Mouse (Mus musculus) midbrain, embryonic 11.5 days (tissue): ENCODE measurements around the gene Kcna7. TPM values are rescaled to one million over a fixed set of nuclear protein-coding genes. Genes with fewer than 3 reads are reported as not detected.

ENCODE experiments used
- ATAC-seq: fragments of 200-750 bp; cut with Nextera tagmentation; 2 replicates; pipeline ENCODE4 v1.8.0; 2017; ENCODE audit warnings: moderate TSS enrichment, moderate library complexity; ENCODE audit not compliant: low FRiP score
- DNase-seq: peaks from one replicate; pipeline ENCODE4 v3.0.0; 2015; ENCODE audit warnings: low spot score; ENCODE audit errors: missing footprints
- H3K27ac ChIP-seq: fragments of 300-500 bp; sonication (generic); 2 replicates; pipeline ENCODE4 v1.5.1; 2014; ENCODE audit warnings: low read depth, low read length
- H3K27me3 ChIP-seq: fragments of 300-500 bp; sonication (generic); 2 replicates; pipeline ENCODE4 v1.6.1; 2014; ENCODE audit warnings: mild to moderate bottlenecking, low read length, moderate library complexity, mixed read lengths; ENCODE audit not compliant: control insufficient read depth, insufficient read depth
- H3K36me3 ChIP-seq: fragments of 300-500 bp; sonication (generic); 2 replicates; pipeline ENCODE4 v1.6.1; 2014; ENCODE audit warnings: mild to moderate bottlenecking, low read length, moderate library complexity, mixed read lengths; ENCODE audit not compliant: control insufficient read depth, insufficient read depth
- H3K4me1 ChIP-seq: fragments of 300-500 bp; sonication (generic); 2 replicates; pipeline ENCODE4 v1.6.1; 2014; ENCODE audit warnings: low read length; ENCODE audit not compliant: control insufficient read depth, insufficient read depth
- H3K4me2 ChIP-seq: fragments of 300-500 bp; sonication (generic); 2 replicates; pipeline ENCODE4 v1.6.1; 2014; ENCODE audit warnings: mild to moderate bottlenecking, moderate library complexity
- H3K4me3 ChIP-seq: fragments of 300-500 bp; sonication (generic); 2 replicates; pipeline ENCODE4 v1.5.1; 2014; ENCODE audit warnings: low read depth, low read length
- H3K9ac ChIP-seq: fragments of 300-500 bp; sonication (generic); 2 replicates; pipeline ENCODE4 v1.6.1; 2014; ENCODE audit warnings: low read length
- H3K9me3 ChIP-seq: fragments of 300-500 bp; sonication (generic); 2 replicates; pipeline ENCODE4 v1.6.1; 2016; ENCODE audit warnings: low read length; ENCODE audit not compliant: control insufficient read depth
- WGBS: fragments of 180-500 bp; shearing (Covaris S2); extraction: QIAGEN DNeasy Blood & Tissue Kit; methylation state at CpG from one replicate; pipeline ENCODE4 v1.1.7; 2014; 5-methylcytosine and 5-hydroxymethylcytosine counted together
- polyA plus RNA-seq: library from polyadenylated mRNA; unstranded; fragments of >200 nt; fragmentation: Nextera tagmentation; extraction: Ambion mirVana; gene quantifications from 2 replicates; pipeline ENCODE4 v1.2.1, GENCODE M21; 2014

The Kcna7 gene
- polyA plus RNA-seq, 1 experiment from 2014 or later, result not detected

DNA sequence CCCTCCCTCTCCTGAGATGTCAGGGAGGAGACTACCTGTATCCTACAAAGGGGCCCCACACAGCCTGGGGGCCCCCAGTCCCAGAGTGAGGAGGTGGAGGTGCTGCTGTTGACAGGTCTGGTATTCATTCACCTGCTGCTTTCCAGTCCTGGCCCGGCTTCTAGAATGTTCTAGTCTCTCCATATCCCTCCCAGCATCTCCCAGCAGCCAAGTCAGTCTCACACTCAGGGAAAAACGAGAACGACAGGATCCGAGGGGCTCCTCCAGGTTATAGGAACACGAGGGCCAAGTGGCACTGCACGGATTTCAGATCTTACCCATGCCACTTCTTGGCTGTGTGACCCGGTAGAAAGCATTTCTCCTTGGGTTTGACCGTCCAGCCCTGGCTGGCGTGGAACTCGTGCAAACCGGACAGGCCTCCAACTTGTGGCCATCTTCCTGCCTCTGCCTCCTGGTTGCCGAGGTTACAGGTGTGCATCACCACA lies 9.3 kb downstream of the Kcna7 start:
- ATAC-seq (no peak), DNase-seq (peak; percentile 88)
- Histone ChIP-seq H3K4me1 (peaks cover 4% of the 10 kb centered on the region), H3K9me3 (no peaks in the 10 kb centered on the region), H3K27ac (no peak overlapping the region), H3K36me3 (no peaks in the 10 kb centered on the region), H3K4me3 (no peak overlapping the region), H3K27me3 (peaks cover 82% of the 10 kb centered on the region), H3K9ac (no peak overlapping the region), H3K4me2 (no peak overlapping the region)
- WGBS, result 40% methylated on average over 12 of the region's 12 CpGs

DNA sequence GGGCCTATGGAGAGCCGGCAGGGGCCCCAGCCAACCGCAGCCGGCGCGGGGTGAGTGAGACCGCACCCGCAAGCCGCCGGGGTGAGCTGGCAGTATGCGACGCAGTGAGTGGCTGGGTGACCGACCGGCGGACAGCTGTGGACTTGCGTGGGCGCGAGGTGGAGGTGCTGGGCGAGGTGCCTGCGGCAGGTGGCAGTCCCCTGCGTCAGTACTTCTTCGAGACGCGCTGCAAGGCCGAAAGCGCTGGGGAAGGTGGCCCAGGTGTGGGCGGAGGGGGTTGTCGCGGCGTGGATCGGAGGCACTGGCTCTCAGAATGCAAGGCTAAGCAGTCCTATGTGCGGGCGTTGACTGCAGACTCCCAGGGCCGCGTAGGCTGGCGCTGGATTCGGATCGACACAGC lies 10.2 kb downstream of the Kcna7 start:
- H3K36me3 ChIP-seq, result no peaks in the 10 kb centered on the region
- no peak overlapping the region for H3K9ac ChIP-seq
- 11% methylated on average over 37 of the region's 37 CpGs for WGBS
- H3K4me1 ChIP-seq, result peaks cover 4% of the 10 kb centered on the region
- H3K9me3 ChIP-seq, result no peaks in the 10 kb centered on the region
- H3K4me3 ChIP-seq, result no peak overlapping the region
- DNase-seq, result no peak
- H3K4me2 ChIP-seq, result no peak overlapping the region
- H3K27ac ChIP-seq, result no peak overlapping the region
- ATAC-seq, result no peak
- peaks cover 88% of the 10 kb centered on the region for H3K27me3 ChIP-seq

DNA sequence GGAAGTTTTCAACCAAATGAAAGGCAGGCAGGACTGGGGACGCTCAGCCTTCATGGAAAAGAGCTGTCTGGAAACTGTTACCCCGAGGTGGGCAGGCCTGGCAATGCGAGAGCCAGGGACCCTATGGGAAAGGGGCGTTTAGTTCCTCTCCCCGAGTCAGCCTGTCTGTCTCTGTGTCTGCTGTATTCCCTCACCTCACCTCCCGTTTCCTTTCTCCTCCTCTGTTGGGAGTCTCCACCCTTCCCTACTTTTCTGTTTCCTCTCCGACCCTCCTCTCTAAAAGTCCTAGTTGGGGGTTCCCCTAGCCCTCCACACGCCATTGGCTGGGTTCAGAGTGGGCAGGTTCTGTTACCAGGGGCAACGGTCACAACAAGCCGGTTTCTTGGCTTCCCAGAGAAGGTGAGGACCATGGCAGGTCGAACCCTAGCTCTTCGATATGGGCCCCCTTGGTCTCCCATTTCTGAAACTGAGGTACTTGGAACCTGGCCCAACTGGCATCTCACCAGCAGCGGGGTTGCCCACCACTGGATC lies 12.6 kb downstream of the Kcna7 start:
- 12% methylated on average over 13 of the region's 13 CpGs for whole genome bisulfite sequencing
- Histone ChIP-seq H3K27ac (no peak overlapping the region), H3K9ac (no peak overlapping the region), H3K4me1 (peaks cover 4% of the 10 kb centered on the region), H3K4me3 (no peak overlapping the region), H3K9me3 (no peaks in the 10 kb centered on the region), H3K36me3 (peaks cover 16% of the 10 kb centered on the region), H3K27me3 (peaks cover 73% of the 10 kb centered on the region), H3K4me2 (no peak overlapping the region)
- no peak for ATAC-seq
- DNase-seq, result peak; percentile 85

DNA sequence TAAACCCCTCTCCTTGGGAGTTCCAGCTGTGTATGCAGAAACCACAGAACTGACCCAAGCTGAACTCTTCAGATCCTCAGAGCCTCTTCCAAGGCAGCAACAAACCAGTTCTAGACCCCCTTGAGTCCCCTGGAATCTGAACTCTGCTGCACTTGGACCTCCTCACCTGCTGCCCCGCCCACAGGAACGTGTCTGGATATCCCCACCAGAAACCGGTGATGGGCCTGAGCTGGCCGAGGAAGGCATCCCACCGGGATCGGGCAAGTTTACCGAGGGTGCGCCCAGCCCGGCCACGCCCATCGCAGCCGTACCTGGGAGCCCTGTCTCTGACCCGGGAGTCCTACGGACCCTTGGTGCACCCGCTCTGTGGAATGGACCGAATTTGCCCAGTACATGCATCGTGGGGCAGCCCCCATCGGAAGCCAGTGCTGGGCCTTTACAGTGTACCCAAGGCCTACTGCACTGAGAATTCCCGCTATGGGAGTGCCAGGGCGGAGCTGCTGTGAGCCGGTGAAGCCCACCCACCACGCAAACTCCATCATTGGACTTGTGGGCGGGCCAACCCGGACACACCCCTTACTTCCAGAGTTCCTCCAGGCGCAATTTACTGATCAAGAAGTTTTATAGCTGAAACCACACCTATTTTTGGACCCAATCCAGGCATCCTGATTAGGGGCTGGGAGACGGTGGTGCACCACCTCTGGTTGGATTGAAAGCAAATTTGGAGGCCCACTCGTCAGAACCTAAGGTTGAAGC lies 14.6 kb downstream of the Kcna7 start:
- Histone ChIP-seq H3K4me2 (no peak overlapping the region), H3K4me3 (no peak overlapping the region), H3K9ac (no peak overlapping the region), H3K27me3 (peaks cover 53% of the 10 kb centered on the region), H3K4me1 (no peaks in the 10 kb centered on the region), H3K9me3 (no peaks in the 10 kb centered on the region), H3K27ac (no peak overlapping the region), H3K36me3 (peaks cover 29% of the 10 kb centered on the region)
- ATAC-seq (no peak), DNase-seq (peak; percentile 83)
- 13% methylated on average over 27 of the region's 27 CpGs for WGBS

DNA sequence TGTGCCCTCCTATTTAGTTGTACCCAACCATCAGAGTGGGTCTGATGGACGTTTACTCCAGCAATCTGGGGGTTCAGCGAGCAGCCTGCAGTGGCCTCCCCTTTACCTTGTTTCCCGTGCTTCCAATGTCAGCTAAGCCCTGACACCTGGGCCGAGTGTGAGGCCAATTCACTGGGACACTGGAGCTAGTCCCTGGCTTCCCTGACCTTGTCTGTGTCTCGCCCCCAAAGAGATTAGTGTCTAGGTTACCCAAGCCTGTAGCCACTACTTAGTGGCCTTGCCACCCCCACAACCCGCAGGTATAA lies 15.1 kb downstream of the Kcna7 start, which contains the start of gene Lhb:
TSS of gene Lhb (plus strand) at position 206 of the 305 bp plus-strand sequence.
- Histone ChIP-seq H3K4me2 (no peak within 1 kb of the TSS), H3K4me1 (no peaks in the 10 kb centered on the region), H3K36me3 (peaks cover 30% of the 10 kb centered on the region), H3K27me3 (peaks cover 48% of the 10 kb centered on the region), H3K4me3 (no peak within 1 kb of the TSS), H3K9me3 (no peaks in the 10 kb centered on the region), H3K27ac (no peak within 1 kb of the TSS), H3K9ac (no peak within 1 kb of the TSS)
- DNase-seq (no peak), ATAC-seq (no peak)
- 58% methylated on average over 6 of the region's 6 CpGs for WGBS

DNA sequence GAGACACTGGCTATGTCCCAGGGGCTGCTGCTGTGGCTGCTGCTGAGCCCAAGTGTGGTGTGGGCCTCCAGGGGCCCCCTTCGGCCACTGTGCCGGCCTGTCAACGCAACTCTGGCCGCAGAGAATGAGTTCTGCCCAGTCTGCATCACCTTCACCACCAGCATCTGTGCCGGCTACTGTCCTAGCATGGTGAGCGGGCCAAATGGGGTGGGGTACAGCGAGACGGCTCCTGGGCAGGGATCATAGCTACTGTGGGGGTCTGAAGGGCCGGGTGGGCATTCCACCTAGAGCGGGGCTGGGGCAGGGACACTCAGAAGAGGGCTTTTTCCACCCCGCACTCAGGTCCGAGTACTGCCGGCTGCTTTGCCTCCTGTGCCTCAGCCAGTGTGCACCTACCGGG lies 15.7 kb downstream of the Kcna7 start:
- no peak overlapping the region for H3K4me3 ChIP-seq
- ATAC-seq, result no peak
- 87% methylated on average over 14 of the region's 14 CpGs for WGBS
- no peak overlapping the region for H3K27ac ChIP-seq
- H3K9ac ChIP-seq, result no peak overlapping the region
- no peaks in the 10 kb centered on the region for H3K9me3 ChIP-seq
- H3K4me1 ChIP-seq, result no peaks in the 10 kb centered on the region
- peak; percentile 65 for DNase-seq
- H3K27me3 ChIP-seq, result peaks cover 41% of the 10 kb centered on the region
- H3K36me3 ChIP-seq, result peaks cover 30% of the 10 kb centered on the region
- H3K4me2 ChIP-seq, result no peak overlapping the region

DNA sequence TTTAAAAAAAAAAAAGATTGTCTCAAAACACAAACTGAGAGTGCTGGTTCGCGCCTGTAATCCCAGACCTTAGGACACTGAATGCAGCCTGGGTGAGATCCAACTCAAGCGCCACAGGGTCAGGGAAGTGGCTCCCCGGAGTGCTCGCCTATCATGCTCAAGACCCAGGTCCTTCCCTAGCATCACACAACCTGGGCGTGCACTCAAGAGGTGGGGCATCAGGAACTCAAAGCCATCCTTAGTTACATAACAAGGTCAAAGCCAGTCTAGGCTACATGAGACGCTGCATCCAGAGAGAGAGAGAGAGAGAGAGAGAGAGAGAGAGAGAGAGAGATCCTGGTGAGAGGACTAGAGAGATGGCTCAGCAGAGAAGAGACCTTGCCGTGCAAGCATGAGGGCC lies 21.1 kb downstream of the Kcna7 start:
- no peaks in the 10 kb centered on the region for H3K9me3 ChIP-seq
- 94% methylated on average over 8 of the region's 8 CpGs for WGBS
- no peak overlapping the region for H3K27ac ChIP-seq
- peaks cover 31% of the 10 kb centered on the region for H3K36me3 ChIP-seq
- no peak overlapping the region for H3K9ac ChIP-seq
- ATAC-seq (no peak), DNase-seq (peak; percentile 47)
- H3K4me1 ChIP-seq, result no peaks in the 10 kb centered on the region
- H3K4me2 ChIP-seq, result no peak overlapping the region
- no peaks in the 10 kb centered on the region for H3K27me3 ChIP-seq
- no peak overlapping the region for H3K4me3 ChIP-seq

DNA sequence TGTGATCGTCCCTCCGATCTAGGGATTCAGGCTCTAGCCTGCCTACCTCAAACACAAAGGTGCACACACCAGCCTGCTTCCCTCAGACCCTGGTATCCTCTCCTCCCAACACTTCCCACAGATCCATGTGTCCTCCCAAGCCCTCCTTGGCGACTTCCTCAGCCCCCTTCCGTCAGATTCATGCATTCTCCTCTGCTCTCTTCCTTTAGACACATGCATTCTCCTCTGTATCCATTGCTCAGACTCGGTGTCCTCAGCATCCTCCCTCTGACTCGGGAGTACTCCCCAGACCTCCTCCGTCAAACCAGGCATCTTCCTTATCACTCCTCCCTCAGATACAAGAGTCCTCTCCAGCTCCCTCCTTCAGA lies 28.4 kb downstream of the Kcna7 start:
- Histone ChIP-seq H3K9me3 (no peaks in the 10 kb centered on the region), H3K4me2 (peak overlapping the region; percentile 91), H3K9ac (peak overlapping the region; percentile 74), H3K27ac (no peak overlapping the region), H3K36me3 (peaks cover 4% of the 10 kb centered on the region; the same call in 1 of the 2 replicates), H3K4me3 (peak overlapping the region; percentile 59), H3K4me1 (peaks cover 31% of the 10 kb centered on the region), H3K27me3 (no peaks in the 10 kb centered on the region)
- ATAC-seq (no peak), DNase-seq (no peak)
- 2% methylated on average over 7 of the region's 7 CpGs for WGBS

DNA sequence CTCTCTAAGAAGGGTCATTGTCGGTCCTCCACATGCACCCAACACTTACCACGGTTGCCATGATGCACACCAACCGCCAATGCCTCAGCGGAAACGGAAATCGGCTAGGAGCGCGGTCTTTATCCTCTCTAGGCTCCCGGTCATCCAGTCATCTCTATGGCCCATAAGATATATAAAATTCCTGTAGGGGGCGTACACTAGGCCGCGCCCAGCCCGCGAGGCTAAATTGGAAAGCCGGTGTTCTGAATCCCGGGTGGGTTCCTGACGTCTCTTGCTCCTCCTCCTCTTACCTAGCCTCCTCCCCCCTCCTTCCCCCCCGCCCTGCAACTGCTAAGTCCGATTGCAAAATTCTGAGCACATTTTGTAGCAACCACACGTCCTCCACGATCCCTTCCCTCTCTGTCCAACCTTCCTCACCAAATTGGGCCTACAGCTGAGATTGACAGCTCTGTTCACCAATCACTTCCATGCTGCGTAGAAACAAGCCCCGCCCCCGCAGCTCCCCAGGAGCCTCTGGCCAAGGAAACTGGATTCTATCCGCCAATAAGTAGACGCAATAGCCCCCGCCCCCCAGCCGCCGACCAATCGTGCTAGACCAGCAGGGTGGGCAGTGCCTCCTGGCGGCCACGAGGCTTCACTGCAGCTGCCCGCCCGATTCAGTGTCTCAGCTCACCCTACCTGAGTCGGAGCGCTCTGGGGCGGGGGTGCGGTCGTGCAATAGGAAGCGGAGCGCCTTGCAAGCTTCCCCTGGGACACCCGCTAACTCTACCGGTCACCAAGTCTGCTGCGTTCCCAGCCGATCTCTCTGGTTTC lies 29.0 kb downstream of the Kcna7 start, which contains the start of gene Gys1:
TSS of gene Gys1 (plus strand) at position 642 of the 813 bp plus-strand sequence.
- H3K9me3 ChIP-seq, result no peaks in the 10 kb centered on the region
- peak within 1 kb of the TSS; percentile 41 for H3K27ac ChIP-seq
- WGBS, result under 1% methylated on average over 45 of the region's 45 CpGs
- peaks cover 31% of the 10 kb centered on the region for H3K4me1 ChIP-seq
- peak within 1 kb of the TSS; percentile 59 for H3K4me3 ChIP-seq
- DNase-seq, result peak; percentile 100
- peaks cover under 1% of the 10 kb centered on the region; the same call in 1 of the 2 replicates for H3K36me3 ChIP-seq
- ATAC-seq, result peak; percentile 97
- peak within 1 kb of the TSS; percentile 91 for H3K4me2 ChIP-seq
- H3K27me3 ChIP-seq, result no peaks in the 10 kb centered on the region
- peak within 1 kb of the TSS; percentile 80 for H3K9ac ChIP-seq
